Mouse (Mus musculus): ENCODE data around the gene Marveld2.

Gene Marveld2

GRCm38 (mm10) chr13:100601034-100601433 lies 15.7 kb downstream of the Marveld2 start:
- in situ Hi-C loops (cut with MboI, MseI), result no loop called here

GRCm38 (mm10) chr13:100600317-100600716 lies 16.5 kb downstream of the Marveld2 start:
- in situ Hi-C loops (cut with MboI, MseI), result no loop called here

- in situ Hi-C loops (cut with MboI, MseI), result no loop called here
These were observed 19.5 kb downstream of the Marveld2 start for GRCm38 (mm10) chr13:100597284-100597683.

- in situ Hi-C loops (cut with MboI, MseI), result no loop called here
These were observed 21.3 kb downstream of the Marveld2 start for GRCm38 (mm10) chr13:100595552-100595885.

GRCm38 (mm10) chr13:100594838-100595551 lies 21.8 kb downstream of the Marveld2 start:
- in situ Hi-C loops (cut with MboI, MseI), result no loop called here

GRCm38 (mm10) chr13:100594041-100594792 lies 22.6 kb downstream of the Marveld2 start:
- in situ Hi-C loops (cut with MboI, MseI), result no loop called here

GRCm38 (mm10) chr13:100588646-100589045 lies 28.1 kb downstream of the Marveld2 start:
- in situ Hi-C loops (cut with MboI, MseI), result loop anchor here (5.0 kb wide), 1 partner anchor 96 kb away; the partner anchor contains the start of gene Gtf2h2

- in situ Hi-C loops (cut with MboI, MseI), result no loop called here
These were observed 34.6 kb downstream of the Marveld2 start for GRCm38 (mm10) chr13:100582144-100582543.

- in situ Hi-C loops (cut with MboI, MseI), result no loop called here
These were observed 35.1 kb downstream of the Marveld2 start for GRCm38 (mm10) chr13:100581701-100582100.

- in situ Hi-C loops (cut with MboI, MseI), result no loop called here
These were observed 36.8 kb downstream of the Marveld2 start for GRCm38 (mm10) chr13:100579951-100580350.

- in situ Hi-C loops (cut with MboI, MseI), result no loop called here
These were observed 37.6 kb downstream of the Marveld2 start for GRCm38 (mm10) chr13:100579220-100579619.

GRCm38 (mm10) chr13:100575950-100576349 lies 40.8 kb downstream of the Marveld2 start:
- in situ Hi-C loops (cut with MboI, MseI), result no loop called here

GRCm38 (mm10) chr13:100570713-100571112 lies 46.1 kb downstream of the Marveld2 start:
- in situ Hi-C loops (cut with MboI, MseI), result no loop called here

- in situ Hi-C loops (cut with MboI, MseI), result loop anchor here (5.0 kb wide), 2 partner anchors 41 to 66 kb away; no protein-coding TSS in a partner anchor
These were observed 48.4 kb downstream of the Marveld2 start for GRCm38 (mm10) chr13:100568359-100568758.

GRCm38 (mm10) chr13:100559449-100559848 lies 57.3 kb downstream of the Marveld2 start:
- in situ Hi-C loops (cut with MboI, MseI), result no loop called here

GRCm38 (mm10) chr13:100557011-100557410 lies 59.8 kb downstream of the Marveld2 start:
- in situ Hi-C loops (cut with MboI, MseI), result no loop called here

- in situ Hi-C loops (cut with MboI, MseI), result no loop called here
These were observed 63.7 kb downstream of the Marveld2 start for GRCm38 (mm10) chr13:100553042-100553437.

GRCm38 (mm10) chr13:100552369-100553041 lies 64.3 kb downstream of the Marveld2 start, which contains the start of gene Ocln:
Gene Ocln, minus strand, starts transcription at chr13:100552718.
- in situ Hi-C loops (cut with MboI, MseI), result no loop called here

GRCm38 (mm10) chr13:100552009-100552368 lies 64.8 kb downstream of the Marveld2 start:
- in situ Hi-C loops (cut with MboI, MseI), result no loop called here

- in situ Hi-C loops (cut with MboI, MseI), result no loop called here
These were observed 65.3 kb downstream of the Marveld2 start for GRCm38 (mm10) chr13:100551371-100552008.

GRCm38 (mm10) chr13:100547269-100547668 lies 69.5 kb downstream of the Marveld2 start:
- in situ Hi-C loops (cut with MboI, MseI), result no loop called here

Data from T-helper 1 cell (primary cell).